Mouse (Mus musculus): Measurements from ENCODE around the gene Trim43b.
"Not testable (repeated sequence)": the region's sequence is repeated elsewhere in the genome, so short reads cannot be mapped to it uniquely, and the experiment has no call there.

Trim43b gene

DNA sequence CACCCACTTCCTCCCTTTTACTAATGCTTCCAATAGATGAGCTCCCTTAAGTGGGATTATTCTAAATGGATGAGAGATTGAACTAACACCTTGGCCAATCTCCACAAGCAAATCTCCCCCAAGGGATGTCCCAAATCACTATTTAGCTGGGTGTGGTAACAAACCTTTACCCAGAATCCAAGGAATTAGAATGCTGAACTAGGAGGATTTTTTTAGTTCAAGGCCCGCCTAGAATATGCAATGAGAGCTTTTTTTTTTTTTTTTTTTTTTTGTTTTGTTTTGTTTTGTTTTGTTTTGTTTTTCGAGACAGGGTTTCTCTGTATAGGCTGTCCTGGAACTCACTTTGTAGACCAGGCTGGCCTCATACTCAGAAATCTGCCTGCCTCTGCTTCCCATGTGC lies at the start of gene Trim43b:
Gene Trim43b, minus strand, starts transcription at position 101 of the 400 bp plus-strand sequence.
- not testable (repeated sequence) for DNase-seq (ENCODE audit: low read depth, low spot score)

DNA sequence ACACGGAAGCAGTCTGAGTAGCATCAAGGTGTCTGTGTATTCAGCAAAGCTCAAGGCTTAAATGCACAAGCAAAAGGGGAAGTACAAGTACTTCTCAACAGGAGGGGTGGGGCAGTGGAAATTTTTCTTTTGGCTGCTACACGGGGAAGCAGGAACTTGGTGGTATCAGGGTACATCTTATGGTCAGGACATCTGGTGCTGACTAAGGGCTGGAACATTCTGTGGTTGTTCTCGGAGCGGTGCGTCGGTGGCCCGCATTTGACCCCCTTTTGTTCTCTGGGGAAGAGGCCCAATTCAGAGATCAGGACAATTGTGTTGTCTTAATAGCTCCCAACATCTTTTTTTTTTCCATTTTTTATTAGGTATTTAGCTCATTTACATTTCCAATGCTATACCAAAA lies 11.9 kb upstream of the Trim43b start:
- not testable (repeated sequence) for DNase-seq (ENCODE audit: low read depth, low spot score)

- not testable (repeated sequence) for DNase-seq (ENCODE audit: low read depth, low spot score)
These were observed 5.9 kb downstream of the Trim43b start for GRCm38 (mm10) chr9:89086746-89087145.

DNA sequence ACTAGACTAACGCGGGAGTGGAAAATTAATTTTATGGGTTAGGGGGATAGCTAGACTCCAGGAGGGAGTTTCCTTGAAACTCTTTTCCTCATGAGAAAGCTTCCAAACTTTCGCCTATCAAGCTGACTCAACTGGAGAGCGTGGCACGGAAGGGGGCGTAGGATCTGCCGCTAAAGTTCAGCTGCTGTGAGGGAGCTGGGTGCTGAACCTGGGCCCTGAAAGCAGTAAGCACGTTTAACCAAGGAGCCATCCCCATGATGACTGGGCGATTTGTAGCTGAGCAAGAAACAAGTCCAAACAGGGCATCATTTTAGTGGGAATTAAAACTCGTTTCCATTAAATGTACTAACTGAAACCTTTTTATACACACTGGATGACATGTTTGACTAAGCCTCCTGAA lies 13.0 kb downstream of the Trim43b start:
- not testable (repeated sequence) for DNase-seq (ENCODE audit: low read depth, low spot score)

DNA sequence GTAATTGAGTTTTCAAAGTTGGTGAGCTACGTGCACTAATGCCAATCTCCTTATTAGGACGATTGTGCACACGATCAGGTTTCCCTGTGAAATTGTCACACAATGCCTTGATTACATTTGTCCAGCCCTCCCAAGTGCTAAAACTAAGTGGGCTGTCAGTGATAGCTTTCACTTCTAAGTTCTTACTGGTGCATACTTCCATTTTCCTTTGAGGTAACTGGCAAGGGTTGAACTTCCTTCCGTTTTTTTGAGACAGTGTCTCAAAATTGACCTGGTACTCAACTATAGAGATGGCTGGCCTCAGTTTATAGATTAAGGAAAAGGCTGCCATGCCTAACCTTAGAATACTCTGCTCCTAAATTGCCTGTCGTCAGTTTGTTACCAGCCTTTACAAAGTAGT lies 16.1 kb downstream of the Trim43b start:
- DNase-seq (ENCODE audit: low read depth, low spot score): not testable (repeated sequence)

- not testable (repeated sequence) for DNase-seq (ENCODE audit: low read depth, low spot score)
These were observed 25.5 kb downstream of the Trim43b start for GRCm38 (mm10) chr9:89067143-89067501.

DNA sequence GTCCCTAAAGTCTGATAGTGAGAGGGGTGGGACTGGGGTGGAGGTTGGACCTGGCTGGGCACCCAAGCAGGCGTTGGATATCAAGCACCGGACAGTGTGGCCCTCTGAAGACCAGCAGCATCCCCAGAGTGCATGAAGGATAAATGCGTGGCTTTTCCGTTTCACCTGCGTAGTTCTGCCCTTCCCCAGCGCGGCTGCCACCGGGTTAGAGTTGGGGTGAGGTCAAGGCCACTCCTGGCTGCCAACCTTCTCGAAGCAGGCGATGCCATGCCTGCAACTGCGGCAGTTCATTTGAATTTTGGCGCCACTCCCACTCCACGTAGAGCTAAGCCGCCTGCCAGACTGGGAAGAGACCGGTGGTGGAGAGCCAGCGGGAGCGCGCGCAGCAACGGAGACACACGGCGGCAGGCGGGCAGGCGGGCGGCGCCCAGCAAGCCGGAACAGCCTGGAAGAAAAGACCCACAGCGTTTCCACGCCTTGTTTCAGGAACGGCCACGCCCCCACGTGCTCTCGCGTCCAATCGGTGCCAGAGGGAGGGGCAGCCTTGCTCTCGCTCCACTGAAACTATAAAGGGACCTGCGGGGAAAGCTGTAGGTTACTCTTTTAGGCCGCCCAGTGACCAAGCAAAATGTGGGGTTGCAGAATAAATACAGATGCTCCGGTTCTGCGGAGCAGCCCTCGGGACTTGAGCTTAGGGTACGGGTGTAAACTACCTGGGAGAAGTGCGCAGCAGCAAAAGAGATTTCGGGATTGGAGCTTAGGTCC lies 26.1 kb downstream of the Trim43b start:
- peak; percentile 1 for DNase-seq (ENCODE audit: low read depth, low spot score)

Measured in telencephalon, adult 2 months (tissue).